Mouse (Mus musculus): Measurements from ENCODE around the gene Slc12a6. TPM values are rescaled to one million over a fixed set of nuclear protein-coding genes. Genes with fewer than 3 reads are reported as not detected.

The Slc12a6 gene
- polyA plus RNA-seq, 1 experiment from 2014 or later: 9.7 TPM

GRCm38 (mm10) chr2:112298221-112298620 is 32.6 kb downstream of the Slc12a6 start:
- H3K9me3 ChIP-seq: no peaks in the 10 kb centered on the region
- WGBS: 94% methylated on average over 4 of the region's 4 CpGs
- no peaks in the 10 kb centered on the region for H3K36me3 ChIP-seq (replicated peaks)
- no peaks in the 10 kb centered on the region for H3K4me1 ChIP-seq
- DNase-seq (ENCODE audit: low spot score): no peak
- no peak overlapping the region for H3K4me3 ChIP-seq
- no peaks in the 10 kb centered on the region for H3K27me3 ChIP-seq (replicated peaks; ENCODE audit: low read depth, poor library complexity, severe bottlenecking)
- no peak overlapping the region for H3K27ac ChIP-seq (replicated peaks)

- WGBS: 88% methylated on average over 3 of the region's 3 CpGs
- no peaks in the 10 kb centered on the region for H3K4me1 ChIP-seq
- H3K36me3 ChIP-seq (replicated peaks): no peaks in the 10 kb centered on the region
- no peak for DNase-seq (ENCODE audit: low spot score)
- H3K27me3 ChIP-seq (replicated peaks; ENCODE audit: low read depth, poor library complexity, severe bottlenecking): no peaks in the 10 kb centered on the region
- H3K9me3 ChIP-seq: no peaks in the 10 kb centered on the region
- H3K4me3 ChIP-seq: no peak overlapping the region
- no peak overlapping the region for H3K27ac ChIP-seq (replicated peaks)
Measured at GRCm38 (mm10) chr2:112308671-112309070, 43.0 kb downstream of the Slc12a6 start.

GRCm38 (mm10) chr2:112309161-112309600 is 43.6 kb downstream of the Slc12a6 start:
- H3K27ac ChIP-seq (replicated peaks): no peak overlapping the region
- DNase-seq (ENCODE audit: low spot score): no peak
- no peaks in the 10 kb centered on the region for H3K27me3 ChIP-seq (replicated peaks; ENCODE audit: low read depth, poor library complexity, severe bottlenecking)
- H3K4me1 ChIP-seq: no peaks in the 10 kb centered on the region
- H3K9me3 ChIP-seq: no peaks in the 10 kb centered on the region
- H3K4me3 ChIP-seq: no peak overlapping the region
- 84% methylated on average over 10 of the region's 10 CpGs for WGBS
- H3K36me3 ChIP-seq (replicated peaks): no peaks in the 10 kb centered on the region

- Histone ChIP-seq H3K4me1 (no peaks in the 10 kb centered on the region), H3K4me3 (no peak overlapping the region), H3K36me3 (replicated peaks) (no peaks in the 10 kb centered on the region), H3K27ac (replicated peaks) (no peak overlapping the region), H3K27me3 (replicated peaks; ENCODE audit: low read depth, poor library complexity, severe bottlenecking) (no peaks in the 10 kb centered on the region), H3K9me3 (no peaks in the 10 kb centered on the region)
- 90% methylated on average over 7 of the region's 7 CpGs for WGBS
- no peak for DNase-seq (ENCODE audit: low spot score)
Measured at GRCm38 (mm10) chr2:112315638-112316037, 50.0 kb downstream of the Slc12a6 start.

- DNase-seq (ENCODE audit: low spot score): no peak
- Histone ChIP-seq H3K9me3 (no peaks in the 10 kb centered on the region), H3K36me3 (replicated peaks) (no peaks in the 10 kb centered on the region), H3K27me3 (replicated peaks; ENCODE audit: low read depth, poor library complexity, severe bottlenecking) (no peaks in the 10 kb centered on the region), H3K27ac (replicated peaks) (no peak overlapping the region), H3K4me3 (no peak overlapping the region), H3K4me1 (no peaks in the 10 kb centered on the region)
- WGBS: 97% methylated on average over 2 of the region's 2 CpGs
Measured at GRCm38 (mm10) chr2:112318227-112318626, 52.6 kb downstream of the Slc12a6 start.

GRCm38 (mm10) chr2:112318905-112319304 is 53.3 kb downstream of the Slc12a6 start:
- Histone ChIP-seq H3K9me3 (no peaks in the 10 kb centered on the region), H3K27me3 (replicated peaks; ENCODE audit: low read depth, poor library complexity, severe bottlenecking) (no peaks in the 10 kb centered on the region)

GRCm38 (mm10) chr2:112328069-112328777 is 62.6 kb downstream of the Slc12a6 start:
- no peaks in the 10 kb centered on the region for H3K9me3 ChIP-seq
- H3K4me1 ChIP-seq: no peaks in the 10 kb centered on the region
- DNase-seq (ENCODE audit: low spot score): no peak
- H3K27ac ChIP-seq (replicated peaks): no peak overlapping the region
- H3K4me3 ChIP-seq: no peak overlapping the region
- 83% methylated on average over 11 of the region's 11 CpGs for WGBS
- no peaks in the 10 kb centered on the region for H3K27me3 ChIP-seq (replicated peaks; ENCODE audit: low read depth, poor library complexity, severe bottlenecking)
- no peaks in the 10 kb centered on the region for H3K36me3 ChIP-seq (replicated peaks)

More at GRCm38 (mm10) chr2:112318905-112319304, 53.3 kb downstream of the Slc12a6 start:
- WGBS: 91% methylated on average over 7 of the region's 7 CpGs
- H3K36me3 ChIP-seq (replicated peaks): no peaks in the 10 kb centered on the region
- H3K27ac ChIP-seq (replicated peaks): no peak overlapping the region
- DNase-seq (ENCODE audit: low spot score): no peak
- H3K4me3 ChIP-seq: no peak overlapping the region
- no peaks in the 10 kb centered on the region for H3K4me1 ChIP-seq

- Histone ChIP-seq H3K27me3 (replicated peaks; ENCODE audit: low read depth, poor library complexity, severe bottlenecking) (no peaks in the 10 kb centered on the region), H3K36me3 (replicated peaks) (peaks cover 12% of the 10 kb centered on the region), H3K4me3 (no peak overlapping the region), H3K9me3 (no peaks in the 10 kb centered on the region), H3K27ac (replicated peaks) (no peak overlapping the region), H3K4me1 (no peaks in the 10 kb centered on the region)
- no peak for DNase-seq (ENCODE audit: low spot score)
- 73% methylated on average over 4 of the region's 4 CpGs for WGBS
Measured at GRCm38 (mm10) chr2:112332051-112332898, 66.7 kb downstream of the Slc12a6 start.

- H3K4me3 ChIP-seq: no peak overlapping the region
- no peaks in the 10 kb centered on the region for H3K4me1 ChIP-seq
- H3K9me3 ChIP-seq: no peaks in the 10 kb centered on the region
- H3K27ac ChIP-seq (replicated peaks): no peak overlapping the region
- DNase-seq (ENCODE audit: low spot score): no peak
- peaks cover 28% of the 10 kb centered on the region for H3K36me3 ChIP-seq (replicated peaks)
- 94% methylated on average over 6 of the region's 6 CpGs for WGBS
- H3K27me3 ChIP-seq (replicated peaks; ENCODE audit: low read depth, poor library complexity, severe bottlenecking): no peaks in the 10 kb centered on the region
Measured at GRCm38 (mm10) chr2:112337211-112337610, 71.6 kb downstream of the Slc12a6 start.

- peaks cover 30% of the 10 kb centered on the region for H3K36me3 ChIP-seq (replicated peaks)
- no peak overlapping the region for H3K27ac ChIP-seq (replicated peaks)
- no peak for DNase-seq (ENCODE audit: low spot score)
- H3K4me1 ChIP-seq: no peaks in the 10 kb centered on the region
- 92% methylated on average over 2 of the region's 2 CpGs for WGBS
- no peak overlapping the region for H3K4me3 ChIP-seq
- no peaks in the 10 kb centered on the region for H3K27me3 ChIP-seq (replicated peaks; ENCODE audit: low read depth, poor library complexity, severe bottlenecking)
- no peaks in the 10 kb centered on the region for H3K9me3 ChIP-seq
Measured at GRCm38 (mm10) chr2:112339736-112340135, 74.1 kb downstream of the Slc12a6 start.

GRCm38 (mm10) chr2:112341117-112341516 is 75.5 kb downstream of the Slc12a6 start:
- Histone ChIP-seq H3K27me3 (replicated peaks; ENCODE audit: low read depth, poor library complexity, severe bottlenecking) (no peaks in the 10 kb centered on the region), H3K9me3 (no peaks in the 10 kb centered on the region), H3K4me1 (no peaks in the 10 kb centered on the region), H3K36me3 (replicated peaks) (peaks cover 26% of the 10 kb centered on the region), H3K27ac (replicated peaks) (no peak overlapping the region), H3K4me3 (no peak overlapping the region)
- DNase-seq (ENCODE audit: low spot score): no peak
- WGBS: 75% methylated on average over 3 of the region's 3 CpGs

GRCm38 (mm10) chr2:112348246-112348645 is 82.6 kb downstream of the Slc12a6 start:
- Histone ChIP-seq H3K4me1 (no peaks in the 10 kb centered on the region), H3K27ac (replicated peaks) (no peak overlapping the region), H3K4me3 (no peak overlapping the region), H3K27me3 (replicated peaks; ENCODE audit: low read depth, poor library complexity, severe bottlenecking) (no peaks in the 10 kb centered on the region), H3K9me3 (no peaks in the 10 kb centered on the region), H3K36me3 (replicated peaks) (peaks cover 29% of the 10 kb centered on the region; the same call in 1 of the 2 replicates)
- no peak for DNase-seq (ENCODE audit: low spot score)
- 89% methylated on average over 3 of the region's 3 CpGs for WGBS

Measured in embryonic facial prominence, embryonic 10.5 days (tissue).